Mouse (Mus musculus): ENCODE results near the gene Zfp748. TPM values are rescaled to one million over a fixed set of nuclear protein-coding genes. Genes with fewer than 3 reads are reported as not detected.

Gene Zfp748
- polyA plus RNA-seq (2012; rRNA removed), result 2.6 and 3.1 TPM in 2 replicates

DNA sequence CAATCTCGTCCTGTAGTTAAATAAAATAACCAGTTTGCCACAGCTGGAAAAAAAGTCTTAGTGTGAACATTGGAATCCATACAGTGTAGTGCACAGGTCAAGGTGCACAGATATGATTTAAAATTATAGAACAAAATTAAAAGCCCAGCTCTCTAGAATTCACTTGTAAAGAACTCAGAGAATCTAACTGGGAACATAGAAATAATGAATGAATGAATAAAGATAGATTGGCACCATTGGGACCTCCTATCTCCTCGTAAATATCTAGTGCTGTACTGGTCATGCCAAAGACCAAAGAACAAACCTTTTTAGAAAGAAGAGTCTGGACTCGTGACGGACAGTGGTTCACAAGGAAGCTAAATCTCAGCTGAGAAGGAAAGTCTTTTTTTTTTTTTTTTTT is at the start of gene Zfp748:
Zfp748 (minus strand) TSS at position 101 of the 400 bp plus-strand sequence.
- no peak for DNase-seq (ENCODE audit: low read depth)

DNA sequence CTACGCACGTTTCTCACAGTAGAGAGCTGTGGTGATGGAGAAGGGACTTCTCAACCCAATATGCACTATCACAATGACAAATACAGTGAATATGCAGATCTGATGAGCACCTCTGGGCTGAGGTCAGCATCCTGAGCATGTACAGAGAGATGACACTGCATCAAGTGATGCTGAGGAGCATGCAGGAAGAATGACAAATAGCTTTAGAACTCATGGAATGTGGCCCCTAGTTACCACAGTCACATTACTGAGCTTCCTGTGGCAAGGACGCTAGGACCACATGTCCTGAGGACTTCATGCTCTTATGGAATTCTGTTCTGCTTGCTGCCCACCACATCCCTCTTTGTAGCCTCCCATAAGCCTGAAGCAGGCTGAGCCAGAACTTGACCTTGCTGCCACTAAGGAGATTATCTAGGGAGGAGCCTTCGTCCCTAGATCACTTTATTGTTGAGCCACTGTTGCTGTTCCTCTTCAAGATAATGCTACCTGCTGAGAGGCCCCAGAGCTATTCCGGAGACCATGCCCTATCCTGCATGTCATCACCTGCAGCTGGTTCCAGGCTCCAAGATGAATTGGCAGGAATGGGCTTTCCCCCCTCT is 19.1 kb upstream of the Zfp748 start:
- no peak for DNase-seq (ENCODE audit: low read depth)

DNA sequence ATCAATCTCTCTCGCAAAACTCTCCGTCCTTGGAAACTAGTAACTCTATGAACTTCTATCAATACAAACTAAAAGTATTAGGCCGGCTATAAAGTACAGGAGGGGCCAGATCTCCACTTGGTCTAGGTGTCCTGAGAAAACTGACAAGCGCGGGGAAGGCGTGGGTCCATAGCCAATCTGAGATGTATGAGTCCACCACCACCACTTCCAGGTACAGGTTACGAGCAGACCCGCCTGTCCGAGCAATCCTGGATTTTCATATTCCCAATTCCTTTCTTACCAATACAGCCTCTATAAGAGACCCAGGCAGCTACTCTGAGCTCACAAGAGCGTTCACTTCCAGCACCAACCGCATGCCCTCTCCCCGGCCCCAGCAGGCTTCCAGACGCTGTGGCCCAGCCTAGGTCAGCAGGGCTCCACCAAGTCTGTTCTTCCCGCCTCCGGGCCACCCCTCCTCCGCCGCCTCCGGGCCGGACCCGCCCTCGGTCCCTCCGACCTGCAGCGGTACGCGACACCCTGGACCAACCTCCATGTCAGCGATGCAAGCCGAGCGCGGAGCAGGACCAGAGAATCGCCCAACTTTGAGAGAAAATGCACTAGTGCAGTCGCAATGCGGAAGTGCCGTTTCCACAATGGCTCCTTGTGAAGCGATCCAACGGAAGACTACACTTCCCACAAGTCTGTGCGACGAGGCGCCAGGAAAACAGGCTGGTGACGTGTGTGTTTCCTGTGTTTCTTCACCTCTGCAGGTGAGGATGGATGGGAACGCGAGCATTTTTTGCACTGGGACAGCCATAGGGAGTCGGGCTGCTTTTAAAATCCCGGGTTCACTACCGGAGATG is 904 bp downstream of the Zfp748 start:
- peak; percentile 74 for DNase-seq (ENCODE audit: low read depth)

DNA sequence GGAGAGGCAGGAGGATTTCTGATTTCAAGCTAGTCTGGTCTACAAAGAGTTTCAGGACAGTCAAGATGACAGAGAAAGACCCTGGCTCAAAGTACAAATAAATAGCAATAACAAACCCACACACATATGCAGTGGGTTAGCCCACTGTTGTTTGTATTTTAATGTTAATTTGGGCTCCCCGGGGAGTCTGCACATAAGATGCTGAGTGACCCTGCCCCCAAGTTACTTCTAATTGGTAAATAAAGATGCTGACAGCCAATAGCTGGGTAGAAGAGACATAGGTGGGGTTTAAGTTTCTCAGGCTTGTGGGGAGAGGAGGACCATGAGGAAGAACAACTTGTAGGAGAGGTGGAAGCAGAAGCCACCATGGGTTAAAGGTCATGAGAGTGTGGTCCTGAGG is 7.7 kb downstream of the Zfp748 start:
- no peak for DNase-seq (ENCODE audit: low read depth)

DNA sequence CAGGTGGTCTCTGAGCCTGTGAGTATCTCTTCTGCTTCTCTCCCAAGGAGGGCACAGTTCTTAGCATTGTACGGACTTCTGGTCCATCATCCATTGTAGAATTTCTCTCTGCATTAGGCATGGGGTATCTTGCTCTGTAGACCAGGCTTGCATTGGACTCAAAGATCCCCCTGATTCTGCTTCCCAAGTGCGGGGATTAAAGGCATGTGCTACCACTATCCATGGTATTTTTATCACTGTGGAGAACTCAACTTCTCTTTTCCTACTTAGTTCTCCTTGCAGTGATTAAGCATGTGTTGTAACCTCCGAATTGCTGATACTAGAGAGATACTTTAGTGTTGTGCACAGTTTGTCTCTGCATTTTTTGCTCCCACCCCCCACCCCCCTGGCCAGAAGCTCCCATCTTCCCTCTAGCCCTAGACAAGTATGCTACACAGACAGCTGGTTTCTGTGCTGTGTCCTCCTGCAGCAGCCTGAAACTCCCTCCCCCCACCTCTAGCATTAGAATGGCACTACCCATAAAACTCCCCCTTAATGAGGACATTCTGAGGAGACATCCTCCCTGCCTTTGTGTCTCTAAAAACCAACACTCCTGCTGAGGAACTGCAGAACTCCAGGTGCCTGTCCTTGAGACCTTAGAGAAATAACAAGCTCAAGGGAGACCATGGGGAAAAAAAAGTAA is 26.4 kb downstream of the Zfp748 start:
- DNase-seq (ENCODE audit: low read depth), result no peak

DNA sequence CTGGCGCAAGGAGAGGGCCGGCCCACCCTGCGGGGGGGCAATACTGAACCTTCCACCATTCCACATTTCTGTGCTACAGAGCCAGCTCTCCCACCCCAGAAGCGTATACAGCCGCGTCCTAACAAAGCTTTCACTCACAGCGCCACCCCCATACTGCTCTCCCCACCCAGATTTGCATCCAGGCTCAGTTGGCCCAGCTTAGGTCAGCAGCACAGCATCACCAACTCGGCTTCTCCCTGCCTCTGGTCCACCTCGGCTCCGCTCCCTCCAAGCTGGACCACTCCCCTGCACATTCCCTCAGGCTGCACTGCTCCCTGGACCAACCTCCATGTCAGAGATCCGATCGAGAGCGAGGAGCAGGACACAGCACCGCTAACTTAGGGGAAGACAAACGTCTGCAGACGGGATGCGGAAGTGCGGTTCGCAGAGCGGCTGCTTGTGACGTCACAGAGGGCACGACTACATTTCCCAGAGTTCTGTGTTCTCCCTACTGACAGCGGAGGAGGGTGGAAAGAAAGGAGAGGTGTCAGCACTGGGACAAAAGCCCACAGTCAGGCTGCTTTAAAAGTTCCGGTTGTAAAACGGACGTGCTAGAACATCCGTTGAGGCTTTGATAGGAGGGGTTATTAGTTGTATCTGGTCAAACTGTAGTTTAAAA is 27.7 kb downstream of the Zfp748 start, which contains the start of the genes Gm26965 and Zfp87:
Gm26965 (minus strand) TSS at position 399 of the 658 bp plus-strand sequence.
Zfp87 (minus strand) TSS at position 425 of the 658 bp plus-strand sequence.
- DNase-seq (ENCODE audit: low read depth), result peak; percentile 73

DNA sequence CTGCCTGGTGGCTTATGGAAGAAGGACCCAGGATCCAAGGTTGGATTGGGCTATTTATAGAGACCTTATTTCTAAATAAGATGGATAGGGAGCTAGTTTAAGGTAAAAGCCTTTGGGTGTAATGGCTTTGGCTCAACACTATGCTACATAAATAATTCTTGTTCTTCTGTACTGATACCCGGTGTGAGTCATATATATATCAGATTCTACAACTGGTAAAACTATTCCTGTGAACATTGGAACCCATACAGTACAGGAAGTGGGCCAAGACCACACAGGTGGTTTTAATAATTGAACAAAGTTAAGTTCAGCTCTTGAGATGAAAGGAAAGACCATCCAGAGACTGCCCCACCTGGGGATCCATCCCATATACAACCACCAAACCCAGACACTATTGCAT is 52.7 kb downstream of the Zfp748 start:
- DNase-seq (ENCODE audit: low read depth), result no peak

DNA sequence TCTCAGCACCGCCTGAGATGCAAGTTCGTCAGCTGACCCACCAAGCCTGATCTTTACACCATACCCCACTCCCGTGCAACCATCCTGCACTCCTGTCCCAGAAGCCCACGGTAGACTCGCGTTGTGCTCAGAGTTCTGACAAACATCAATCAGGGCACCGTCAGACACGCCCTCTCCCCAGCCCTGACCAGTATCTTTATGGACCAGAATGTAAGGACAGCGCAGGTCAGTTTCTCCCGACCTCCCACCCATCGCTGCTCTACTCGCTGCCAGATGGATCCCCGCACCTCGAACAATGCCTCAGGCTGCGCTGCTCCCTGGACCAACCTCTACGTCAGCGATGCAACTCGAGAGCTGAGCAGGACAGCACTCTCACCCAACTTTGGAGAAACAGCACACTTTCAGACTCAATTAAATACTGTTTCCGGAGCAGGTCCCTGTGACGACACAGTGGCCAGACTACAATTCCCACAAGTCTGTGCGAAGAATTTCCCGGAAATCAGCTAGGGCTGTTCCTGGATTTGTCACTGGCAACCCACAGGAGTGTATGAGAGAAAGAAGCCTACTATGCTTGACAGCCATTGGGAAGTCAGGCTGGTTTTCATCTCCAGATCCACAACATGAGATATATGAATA is 53.4 kb downstream of the Zfp748 start, which contains the start of gene Zfp58:
Zfp58 (minus strand) TSS at position 472 of the 636 bp plus-strand sequence.
- peak; percentile 61 for DNase-seq (ENCODE audit: low read depth)

DNA sequence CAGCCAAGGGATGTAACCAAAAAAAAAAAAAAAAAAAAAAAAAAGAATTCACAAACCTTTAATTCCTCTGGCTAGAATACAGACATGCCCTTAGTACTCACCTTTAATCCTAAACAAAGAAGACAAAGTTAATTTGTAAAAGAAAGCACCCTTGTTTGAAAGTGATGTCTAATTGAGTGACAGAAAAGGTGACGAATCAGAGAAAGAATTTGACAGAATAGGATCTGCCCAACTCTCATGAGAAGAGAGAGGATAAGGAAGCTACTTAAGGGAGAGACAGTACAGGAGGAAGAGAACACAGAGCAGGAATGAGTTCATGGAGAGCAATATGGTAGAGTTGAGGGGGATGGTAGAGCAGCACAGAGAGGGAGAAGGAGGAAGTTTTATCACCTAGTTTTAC is 58.0 kb downstream of the Zfp748 start:
- DNase-seq (ENCODE audit: low read depth), result no peak

Other genes starting within 250 kb of the Zfp748 start
- gene Zfp457, start 247.3 kb downstream of the Zfp748 start, polyA plus RNA-seq (2012; rRNA removed), result 2.0 and 2.3 TPM in 2 replicates
- gene Zfp595, start 221.3 kb downstream of the Zfp748 start, polyA plus RNA-seq (2012; rRNA removed), result 0.91 and 1.1 TPM in 2 replicates
- gene Gm28044, start 193.3 kb downstream of the Zfp748 start, polyA plus RNA-seq (2012; rRNA removed), result 0.39 and 0.44 TPM in 2 replicates
- 0.43 and 0.51 TPM in 2 replicates for gene Zfp953, start 193.2 kb downstream of the Zfp748 start, polyA plus RNA-seq (2012; rRNA removed)
- not detected in 2 replicates for gene Gm28041, start 178.1 kb downstream of the Zfp748 start, polyA plus RNA-seq (2012; rRNA removed)
- 0.31 and 0.69 TPM in 2 replicates for gene Zfp456, start 178.0 kb downstream of the Zfp748 start, polyA plus RNA-seq (2012; rRNA removed)
- gene Zfp429, start 154.0 kb downstream of the Zfp748 start, polyA plus RNA-seq (2012; rRNA removed), result 2.3 and 3.4 TPM in 2 replicates
- gene Zfp459, start 132.4 kb downstream of the Zfp748 start, polyA plus RNA-seq (2012; rRNA removed), result 0.34 and 0.97 TPM in 2 replicates
- gene Zfp874a, start 102.2 kb downstream of the Zfp748 start, polyA plus RNA-seq (2012; rRNA removed), result 3.6 and 4.2 TPM in 2 replicates
- gene Zfp874b, start 69.6 kb downstream of the Zfp748 start, polyA plus RNA-seq (2012; rRNA removed), result 2.7 and 3.2 TPM in 2 replicates
- gene Zfp58, start 53.3 kb downstream of the Zfp748 start, polyA plus RNA-seq (2012; rRNA removed), result 1.2 and 1.4 TPM in 2 replicates
- gene Gm26965, start 27.7 kb downstream of the Zfp748 start, polyA plus RNA-seq (2012; rRNA removed), result not detected in 2 replicates
- 34.9 and 41.6 TPM in 2 replicates for gene Zfp87, start 27.7 kb downstream of the Zfp748 start, polyA plus RNA-seq (2012; rRNA removed)
- 0.80 and 0.92 TPM in 2 replicates for gene Zfp729b, start 55.9 kb upstream of the Zfp748 start, polyA plus RNA-seq (2012; rRNA removed)
- 0.44 and 0.92 TPM in 2 replicates for gene Gm49345, start 83.9 kb upstream of the Zfp748 start, polyA plus RNA-seq (2012; rRNA removed)
- gene Zfp729a, start 84.0 kb upstream of the Zfp748 start, polyA plus RNA-seq (2012; rRNA removed), result 0.81 and 1.0 TPM in 2 replicates
- 5.5 and 6.1 TPM in 2 replicates for gene Zfp738, start 133.2 kb upstream of the Zfp748 start, polyA plus RNA-seq (2012; rRNA removed)
- gene Zfp65, start 175.3 kb upstream of the Zfp748 start, polyA plus RNA-seq (2012; rRNA removed), result 1.3 and 1.6 TPM in 2 replicates
- gene Zfp85, start 201.4 kb upstream of the Zfp748 start, polyA plus RNA-seq (2012; rRNA removed), result 0.69 and 0.96 TPM in 2 replicates
- gene Zfp493, start 225.9 kb upstream of the Zfp748 start, polyA plus RNA-seq (2012; rRNA removed), result 0.45 and 1.0 TPM in 2 replicates

Data from gonadal fat pad, adult 2 months (tissue).